Mouse (Mus musculus) lung, adult 18-20 months (tissue): ENCODE measurements at regions not wholly inside any gene's neighbourhood (a gene's known extent, or its start where the extent isn't known, plus 50 kb on each side); places are given as distances from the start of the nearest gene placed in this dataset.

Experiments
- DNase-seq, 2 experiments: peaks; one replicate each; pipeline ENCODE4 v3.0.0; 2022; ENCODE audit warnings: mixed read lengths in 2 of 2

DNA sequence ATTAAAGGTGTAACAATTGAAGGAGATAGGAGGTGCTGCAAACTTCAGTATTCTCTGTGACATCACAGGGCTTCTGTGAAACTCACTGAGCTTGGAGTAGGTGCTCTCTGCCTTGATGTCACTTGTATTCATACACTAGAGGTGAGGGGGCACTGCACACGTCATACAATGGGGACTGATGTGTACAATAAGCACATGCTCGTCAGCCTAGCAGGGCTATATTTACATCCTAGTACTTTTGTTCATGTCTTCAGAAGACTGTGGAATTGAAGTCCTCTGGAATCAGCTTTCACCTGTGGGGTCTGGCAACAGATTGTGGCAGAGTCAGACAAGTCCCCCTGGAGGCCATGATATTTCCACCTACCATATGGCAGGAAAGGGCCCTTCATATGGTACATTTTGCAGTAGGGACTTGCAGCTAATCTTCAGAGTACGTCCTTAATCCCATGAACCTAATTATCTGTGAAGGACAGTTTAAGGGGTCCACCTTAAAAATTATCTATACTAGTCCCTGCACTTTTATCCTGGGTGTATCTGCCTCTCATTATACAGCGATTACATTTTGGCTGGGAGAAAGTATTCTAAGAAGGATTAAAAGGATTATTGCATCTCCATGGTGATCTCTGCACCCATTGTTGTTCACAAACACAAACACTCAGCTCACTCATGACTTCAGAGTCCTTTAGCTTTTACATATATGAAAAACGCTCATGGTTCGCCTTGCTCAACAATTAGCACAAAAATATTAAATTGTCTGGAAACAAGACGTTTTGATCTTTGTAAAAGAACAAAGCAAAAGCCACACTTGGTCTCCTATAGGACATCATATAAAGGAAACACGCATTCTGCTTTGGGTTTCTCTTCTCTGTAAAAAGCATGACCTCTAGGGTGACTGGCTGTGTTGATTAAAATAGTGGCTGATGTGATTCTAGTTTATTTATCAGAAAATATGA, 324.1 kb upstream of the Itga1 start:
- DNase-seq, result no peak

DNA sequence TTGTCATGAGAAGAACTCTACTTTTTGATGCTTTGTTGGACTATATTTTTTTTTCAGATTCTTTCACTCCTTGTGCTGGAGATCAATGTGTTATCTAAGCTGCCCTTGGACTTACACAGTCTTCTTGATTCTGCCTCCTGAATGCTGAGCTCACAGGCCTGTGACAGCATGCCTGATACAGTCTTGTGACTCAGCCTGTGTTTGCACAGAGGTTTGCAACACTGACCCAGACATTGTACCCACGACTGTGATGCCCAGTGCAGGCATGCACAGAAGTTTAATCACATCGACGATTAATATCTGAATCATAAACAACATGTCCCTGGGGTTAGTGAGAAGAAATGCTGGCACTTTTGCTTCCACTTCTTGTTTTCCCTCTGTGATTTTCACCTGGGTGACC, 322.0 kb upstream of the Itga1 start:
- DNase-seq, result no peak

DNA sequence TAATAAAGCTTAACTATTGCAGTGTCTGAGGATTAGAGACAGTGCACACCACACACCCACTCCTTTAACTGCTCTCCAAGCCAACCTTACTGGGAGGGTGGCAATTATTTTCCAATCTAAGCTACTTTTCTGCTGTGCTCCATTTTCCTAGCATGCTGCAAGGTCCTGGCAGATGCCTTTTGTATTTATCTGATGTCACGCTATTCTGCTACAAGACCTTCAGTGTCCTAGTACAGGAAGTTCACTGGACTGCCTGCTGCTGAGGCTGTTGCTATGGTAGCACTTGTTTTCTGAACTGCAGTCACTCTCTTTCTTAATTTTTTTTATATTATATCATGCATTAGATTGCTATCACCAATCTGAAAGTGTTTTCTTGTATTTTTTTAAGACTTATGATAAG, 319.7 kb upstream of the Itga1 start:
- DNase-seq, result no peak

DNA sequence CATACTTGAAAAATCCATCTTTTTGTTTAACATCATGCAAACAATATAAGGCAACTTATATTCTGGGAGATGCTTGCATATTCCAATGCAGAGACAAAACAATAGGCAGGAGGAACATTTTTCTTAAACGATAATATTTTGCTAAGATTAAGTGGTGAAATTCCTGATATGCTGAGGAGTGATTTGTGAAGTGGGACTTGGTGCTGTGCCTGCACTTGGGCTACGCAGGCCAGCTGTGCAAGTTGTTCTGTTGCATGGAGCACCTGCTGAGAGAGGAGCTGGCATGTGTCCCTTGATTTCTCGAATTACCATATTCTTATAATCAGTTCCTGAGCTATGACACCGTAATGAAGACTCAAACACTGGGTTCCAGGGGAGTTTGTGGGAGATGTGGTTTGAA, 316.1 kb upstream of the Itga1 start:
- DNase-seq, result no peak

DNA sequence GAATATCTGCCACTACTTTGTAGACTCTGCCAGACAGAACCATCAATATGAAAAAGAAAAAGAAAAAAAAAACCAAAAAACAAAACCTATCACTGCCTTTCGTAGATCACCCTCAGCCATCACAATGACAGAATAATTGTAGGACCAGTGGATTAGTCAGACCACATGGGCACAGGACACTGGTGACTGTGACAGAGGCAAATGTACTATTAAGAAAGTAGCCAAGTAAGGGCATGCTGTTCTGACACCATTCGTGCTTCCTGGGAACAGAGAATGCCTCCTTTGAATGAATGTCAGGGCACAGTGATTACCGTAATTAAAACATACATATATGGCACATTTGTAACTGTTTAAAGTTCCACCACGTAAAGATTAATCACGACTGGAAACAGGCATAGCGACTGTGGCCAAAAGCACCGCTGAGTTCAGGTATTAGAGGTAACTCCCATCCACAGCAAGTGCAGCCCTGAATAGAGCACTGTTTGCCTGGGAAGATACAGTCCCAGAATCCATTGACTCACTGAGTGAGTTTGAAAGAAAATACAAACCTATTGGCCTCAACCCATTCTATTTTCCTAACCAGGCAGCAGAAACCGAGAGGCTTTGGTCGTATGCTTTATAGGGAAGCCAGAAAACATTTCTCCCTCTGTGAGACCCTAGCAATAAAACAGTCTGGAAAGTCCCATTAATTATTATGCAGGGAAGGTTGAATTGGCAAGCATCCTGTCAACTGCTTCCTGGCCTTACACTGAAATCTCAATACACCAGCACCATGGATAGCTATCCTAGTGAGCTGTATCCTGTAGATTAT, 312.2 kb upstream of the Itga1 start:
- DNase-seq, result no peak

DNA sequence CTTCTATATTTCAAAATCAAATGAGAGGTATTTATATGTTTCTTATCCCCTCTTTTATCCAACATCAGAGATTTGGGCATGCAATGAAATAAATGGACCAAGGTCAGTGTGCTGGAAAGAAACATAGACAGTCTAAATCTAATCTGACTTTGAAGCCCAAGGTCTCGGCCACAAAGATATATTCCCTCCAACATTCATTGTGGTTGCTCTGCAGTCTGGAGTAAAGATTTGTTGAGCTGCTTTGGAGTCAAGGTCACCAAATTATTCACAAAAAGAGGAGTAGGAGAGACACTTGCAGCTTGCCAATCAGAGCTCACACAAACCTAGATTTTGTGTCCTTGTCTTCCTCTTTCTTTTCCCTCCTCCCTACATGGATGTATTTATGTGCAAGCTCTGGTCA, 304.2 kb upstream of the Itga1 start:
- no peak for DNase-seq

DNA sequence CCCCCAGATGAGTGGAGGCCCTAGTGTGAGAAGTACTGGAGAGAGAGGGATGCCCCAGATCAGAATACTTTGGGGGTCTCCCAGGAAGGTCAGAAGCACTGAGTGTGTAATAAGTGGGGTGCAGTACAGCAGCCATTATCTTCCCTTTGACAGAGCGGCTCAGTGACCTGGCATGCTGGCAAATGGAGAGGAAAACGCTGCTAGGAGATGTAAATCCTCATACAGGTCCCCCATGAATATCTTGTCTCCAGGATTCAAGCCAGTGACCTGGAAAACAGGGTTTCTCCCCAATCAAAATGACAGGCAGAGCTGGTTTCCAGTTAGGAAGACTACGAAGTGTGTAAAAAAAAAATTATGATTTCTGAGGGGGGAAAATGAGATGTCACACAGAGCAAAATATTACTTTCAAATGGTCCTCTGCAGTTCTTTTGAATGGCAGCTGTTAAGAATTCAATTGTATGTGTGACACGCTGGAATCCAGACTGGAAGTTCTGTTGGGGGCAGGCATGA, 299.0 kb upstream of the Itga1 start:
- no peak for DNase-seq

DNA sequence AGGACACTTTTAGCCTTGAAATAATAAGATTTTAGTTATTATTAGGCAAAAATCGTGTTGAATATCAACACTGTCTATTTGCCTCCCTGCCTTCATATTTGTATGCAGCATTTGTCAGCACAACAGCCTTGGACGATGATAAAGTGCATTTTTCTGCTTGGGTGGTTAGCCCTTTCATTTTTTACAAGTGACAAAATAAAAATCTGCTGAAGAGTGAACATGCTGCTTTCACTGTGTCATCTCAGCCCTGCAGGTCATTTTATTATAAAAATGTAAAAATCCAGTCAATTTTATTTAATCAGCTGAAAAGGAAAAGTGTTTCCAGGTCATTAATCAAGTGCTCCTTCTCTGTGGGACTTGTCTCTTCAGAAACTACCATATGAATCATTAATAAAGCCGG, 277.9 kb upstream of the Itga1 start:
- DNase-seq, result no peak

DNA sequence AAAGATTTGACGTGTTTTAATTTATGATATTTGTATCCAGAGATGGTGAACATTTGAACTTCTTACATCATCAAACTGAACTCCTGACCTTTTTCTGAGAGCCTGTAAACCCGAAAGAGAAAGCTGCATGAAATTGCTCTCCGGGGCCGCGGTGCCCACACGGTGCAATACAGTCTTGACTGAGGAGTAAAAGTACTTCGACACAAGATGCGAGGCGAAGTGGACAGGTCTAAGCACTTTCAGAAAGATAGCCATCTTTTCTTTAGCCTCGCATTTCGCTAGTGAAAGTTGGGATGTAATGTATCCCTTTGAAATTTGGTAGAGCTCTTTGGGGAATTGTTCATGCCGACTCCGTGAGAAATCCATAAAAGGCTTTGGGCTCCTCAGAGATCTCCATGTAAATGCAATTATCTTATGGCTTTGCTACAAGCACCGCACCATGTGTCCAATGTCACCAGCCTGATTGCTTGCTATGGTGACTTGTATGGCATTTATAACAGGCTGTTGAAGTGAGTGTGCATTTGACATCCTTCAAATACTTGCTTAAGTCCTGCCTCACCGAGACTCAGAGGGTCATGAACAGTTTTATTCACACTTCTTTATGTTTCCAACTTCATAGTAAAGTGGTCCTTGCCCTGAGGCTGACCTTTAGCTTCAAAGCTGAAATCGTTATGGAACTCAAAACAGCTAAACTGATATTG, 274.6 kb upstream of the Itga1 start:
- no peak for DNase-seq

DNA sequence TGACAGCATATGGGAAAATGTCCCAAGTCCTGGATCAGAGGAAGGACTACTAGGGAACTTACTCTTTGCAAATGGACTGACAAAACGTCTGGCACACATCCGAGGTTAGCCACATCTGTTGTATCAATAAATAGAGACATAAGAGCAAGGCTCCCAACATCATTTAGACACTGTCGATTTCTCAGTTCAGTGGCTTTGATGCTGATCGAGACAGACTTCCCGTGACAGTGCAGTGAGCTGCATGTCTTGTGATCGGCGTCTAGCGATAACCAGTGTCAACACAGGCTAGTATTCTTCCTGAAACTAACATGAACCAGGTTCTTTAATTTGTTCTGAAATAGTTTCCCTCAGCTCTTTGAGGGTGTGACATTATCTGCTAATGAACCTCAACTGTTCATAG, 259.7 kb upstream of the Itga1 start:
- DNase-seq, result no peak

DNA sequence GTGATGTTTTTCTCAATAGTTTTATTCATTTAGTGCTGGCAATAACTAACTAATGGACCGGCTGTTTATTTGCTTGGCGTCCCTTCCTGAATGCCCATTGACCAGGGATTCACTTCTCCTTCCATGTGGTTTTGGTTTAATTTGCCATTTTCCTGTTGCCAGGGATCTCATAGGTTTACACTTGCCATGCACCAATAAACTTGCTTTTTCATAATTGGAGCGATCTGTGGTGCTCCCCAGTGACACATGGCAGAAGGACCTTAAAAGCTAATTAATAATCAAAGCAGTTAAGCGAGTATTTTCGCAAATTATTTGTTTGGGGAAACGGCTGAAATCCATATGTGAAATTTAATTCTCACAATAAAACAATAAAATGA, 245.2 kb upstream of the Itga1 start:
- DNase-seq, result no peak

DNA sequence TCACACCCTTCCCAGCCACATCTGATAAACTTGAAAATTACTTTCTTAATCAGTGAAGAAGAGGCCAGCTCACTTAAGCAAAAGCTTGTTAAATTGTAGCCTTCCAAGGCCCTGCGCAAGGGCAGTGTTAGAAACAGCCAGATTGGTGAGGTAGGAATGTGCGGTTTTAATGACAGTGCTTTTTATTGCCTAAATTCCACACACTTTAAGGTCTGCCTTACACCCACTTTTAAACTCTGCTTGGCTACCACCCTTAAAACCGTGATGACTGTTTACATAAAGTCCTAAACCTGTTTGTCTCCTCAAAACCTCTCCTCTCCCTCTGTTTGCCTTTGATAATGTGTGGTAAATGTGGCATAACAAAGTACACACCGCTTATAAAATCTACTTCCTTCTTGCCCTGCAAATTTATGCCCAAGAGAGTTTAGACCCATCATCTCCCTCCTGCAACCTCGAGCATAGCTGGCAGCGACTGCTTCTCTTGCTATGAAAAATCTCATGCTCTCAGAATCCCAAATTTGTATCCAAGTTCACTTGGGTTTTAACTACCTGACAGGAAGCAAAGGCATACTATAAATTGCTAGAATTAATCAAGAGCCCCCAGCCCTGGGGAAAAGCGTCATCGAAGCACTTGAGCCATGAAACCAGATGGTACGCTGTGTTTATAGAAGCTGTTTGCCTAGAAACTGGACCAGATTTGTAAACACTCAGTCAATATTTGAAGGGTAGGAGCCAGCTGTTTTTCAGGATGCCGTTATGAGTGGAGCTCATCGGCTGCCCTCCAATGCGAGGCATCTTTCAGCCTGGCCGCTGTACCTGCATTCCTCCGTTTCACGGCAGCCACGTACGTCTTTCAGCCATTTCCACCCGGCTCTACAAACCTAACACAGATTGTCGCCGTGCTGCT, 244.6 kb upstream of the Itga1 start:
- DNase-seq, result peak in 1 of 2 experiments; percentile 5

DNA sequence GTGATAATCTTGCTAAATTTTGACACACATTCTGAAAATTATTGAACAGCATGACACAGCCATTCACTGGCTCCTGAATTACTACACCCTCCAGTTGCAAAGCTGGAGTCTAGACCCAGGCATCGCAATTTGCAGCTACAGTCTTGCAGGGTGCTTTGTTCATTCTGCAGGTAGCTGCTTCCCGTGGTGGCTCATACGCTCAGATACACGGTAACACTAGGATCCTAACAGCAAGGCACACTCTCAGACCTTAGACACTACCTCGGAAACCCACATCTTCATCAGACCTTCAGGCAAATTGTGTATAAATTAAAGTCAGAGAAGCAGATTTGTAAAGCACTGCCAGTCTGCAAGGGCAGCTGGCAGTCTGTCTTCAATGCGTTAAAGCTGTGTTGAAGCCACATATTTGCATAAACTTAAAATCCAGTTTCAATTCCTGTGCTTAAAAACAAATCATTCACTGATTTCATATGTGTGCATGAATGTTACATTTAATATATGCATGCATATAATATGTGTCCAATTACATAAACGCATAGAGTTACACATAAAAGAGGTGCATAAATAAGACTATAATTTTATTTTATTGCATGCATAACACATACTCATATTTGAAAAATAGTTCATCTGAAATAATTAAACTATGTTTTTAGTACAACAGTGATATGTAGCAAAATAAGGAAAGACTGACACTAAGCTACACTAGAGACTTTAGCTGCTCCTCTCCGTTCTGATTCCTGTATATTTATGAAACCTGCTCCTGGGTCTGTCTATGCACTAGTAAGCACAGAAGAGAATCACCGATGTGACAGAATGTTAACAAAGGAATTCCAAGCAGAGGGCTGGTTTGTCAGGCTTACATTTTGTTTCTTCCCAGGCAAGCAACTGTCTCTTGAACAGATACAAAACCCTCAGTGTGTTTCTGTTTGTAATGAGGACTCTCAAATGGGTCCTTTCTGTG, 227.5 kb upstream of the Itga1 start:
- DNase-seq, result no peak

DNA sequence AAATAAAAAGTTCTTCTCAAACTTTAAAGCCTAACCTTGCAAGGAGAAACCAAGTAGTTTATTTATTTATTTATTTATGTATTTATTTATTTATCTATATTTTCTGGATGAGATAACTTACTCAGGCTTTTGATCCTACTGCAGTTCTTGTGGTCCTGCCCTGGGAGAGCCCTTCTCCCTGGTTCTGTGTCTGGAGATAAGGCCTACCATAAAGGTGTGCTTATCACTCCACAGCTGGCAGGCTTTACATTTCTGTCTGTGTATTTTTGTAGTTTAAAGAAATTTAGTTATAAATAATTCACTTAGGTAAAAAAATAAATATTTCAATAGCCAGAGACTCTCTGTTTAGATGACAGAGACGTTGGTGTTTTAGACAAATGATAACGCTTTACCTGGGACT, 224.5 kb upstream of the Itga1 start:
- DNase-seq, result no peak

DNA sequence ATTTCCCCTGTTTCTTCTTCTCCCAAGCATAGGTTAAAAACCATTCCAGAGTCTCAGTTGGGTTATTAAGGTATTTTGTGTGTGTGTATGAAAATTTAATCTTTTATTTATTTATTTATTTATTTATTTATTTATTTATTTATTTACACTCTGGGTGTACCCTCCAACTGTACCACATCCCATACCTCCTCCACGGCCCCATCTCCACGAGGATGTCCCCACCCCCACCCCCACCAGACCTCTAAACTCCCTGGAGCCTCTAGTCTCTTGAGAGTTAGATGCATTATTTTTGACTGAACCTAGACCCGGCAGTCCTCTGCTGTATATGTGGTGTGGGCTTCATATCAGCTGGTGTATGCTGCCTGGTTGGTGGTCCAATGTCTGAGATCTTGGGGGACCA, 214.9 kb upstream of the Itga1 start:
- DNase-seq, result no peak

DNA sequence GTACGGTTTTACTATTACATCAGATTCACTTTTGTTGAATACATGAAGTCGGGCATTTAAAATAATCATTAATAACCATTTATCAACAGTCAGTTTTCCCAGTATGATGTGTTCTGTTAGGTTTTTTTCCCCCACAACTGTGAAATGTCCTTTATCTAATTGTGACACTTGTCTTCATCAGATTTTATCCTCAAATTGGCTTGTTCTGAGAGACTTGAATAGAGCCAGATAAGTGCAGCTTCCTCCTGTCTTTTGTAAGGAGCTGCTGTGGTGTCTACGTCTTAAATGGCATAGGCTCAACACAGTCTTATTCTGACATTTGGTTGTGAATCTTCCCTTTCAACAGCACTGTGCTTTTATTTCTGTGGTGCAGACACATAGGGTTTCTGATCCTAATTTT, 206.8 kb upstream of the Itga1 start:
- no peak for DNase-seq

DNA sequence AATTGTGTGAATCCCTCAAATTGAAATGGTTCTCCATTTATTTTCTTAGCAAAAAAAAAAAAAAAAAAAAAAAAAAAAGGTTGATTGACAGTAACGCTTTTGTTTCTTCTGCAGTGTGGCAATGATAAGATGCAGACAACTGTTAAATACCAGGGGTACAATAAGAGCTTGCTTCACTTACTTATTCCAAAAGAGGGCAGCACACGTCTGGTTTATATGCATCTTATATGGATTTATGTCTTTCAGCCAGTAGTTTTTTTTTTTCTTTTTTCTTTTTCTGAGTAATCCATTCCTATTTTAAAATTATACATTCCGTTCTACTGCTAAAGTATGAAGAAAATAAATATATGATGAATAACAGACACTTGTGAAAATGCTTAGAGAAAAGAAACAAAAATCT, 185.6 kb upstream of the Itga1 start:
- no peak for DNase-seq

DNA sequence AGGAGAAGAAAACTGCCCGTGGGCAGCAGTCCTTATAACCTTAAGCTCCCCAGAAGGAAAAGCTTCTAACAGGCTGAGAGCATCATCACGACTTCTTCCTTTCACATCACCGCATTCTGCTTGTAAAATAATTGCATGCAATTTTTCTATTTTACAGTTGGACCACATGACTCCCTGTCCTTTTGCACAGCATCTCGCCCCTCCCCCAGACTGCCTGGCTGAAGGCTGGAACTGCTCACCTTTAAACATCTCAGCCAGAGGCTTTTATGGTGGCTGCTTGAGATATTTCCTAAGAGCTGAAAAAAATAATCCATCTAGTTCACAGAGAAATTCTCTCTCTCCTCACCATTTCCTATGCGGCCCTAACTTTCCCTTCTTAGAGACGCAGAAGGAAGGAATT, 164.4 kb upstream of the Itga1 start:
- DNase-seq, result no peak

DNA sequence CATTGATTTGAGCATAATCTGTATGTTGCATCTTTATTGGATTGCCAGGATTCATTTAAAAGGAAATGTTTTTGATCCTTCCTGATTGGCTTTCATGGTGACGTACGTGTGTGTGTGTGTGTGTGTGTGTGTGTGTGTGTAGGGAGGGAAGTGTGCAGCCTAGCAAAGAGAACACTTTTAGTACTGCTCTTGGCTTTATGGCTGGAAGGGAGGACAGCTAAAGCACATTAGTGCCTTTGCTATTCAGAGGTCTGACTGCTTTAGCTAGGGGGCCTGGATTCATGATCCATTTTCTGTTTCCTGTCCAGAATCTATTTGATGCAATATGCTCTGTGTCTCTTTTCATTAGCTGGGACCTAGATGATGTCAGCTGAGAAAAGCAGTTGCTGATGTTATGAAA, 155.6 kb upstream of the Itga1 start:
- no peak for DNase-seq

DNA sequence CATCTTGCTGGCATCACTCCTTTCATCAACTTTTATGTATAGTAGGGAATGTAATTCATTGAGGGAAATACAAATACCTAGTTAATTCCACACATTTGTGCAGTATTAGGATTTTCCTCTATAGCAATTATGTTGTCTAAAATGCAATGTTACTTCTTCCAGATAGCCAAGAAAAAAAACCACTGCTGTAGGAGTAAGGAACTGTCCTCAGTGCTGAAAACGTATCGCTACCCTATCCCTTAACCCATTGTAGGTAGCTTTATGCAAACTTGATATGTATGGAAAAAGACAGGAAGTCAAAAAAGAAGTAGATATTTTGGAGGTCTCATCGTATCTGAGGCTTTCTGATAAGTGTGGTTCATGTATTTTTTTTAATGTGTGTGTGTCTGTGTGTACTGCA, 150.8 kb upstream of the Itga1 start:
- DNase-seq, result no peak

DNA sequence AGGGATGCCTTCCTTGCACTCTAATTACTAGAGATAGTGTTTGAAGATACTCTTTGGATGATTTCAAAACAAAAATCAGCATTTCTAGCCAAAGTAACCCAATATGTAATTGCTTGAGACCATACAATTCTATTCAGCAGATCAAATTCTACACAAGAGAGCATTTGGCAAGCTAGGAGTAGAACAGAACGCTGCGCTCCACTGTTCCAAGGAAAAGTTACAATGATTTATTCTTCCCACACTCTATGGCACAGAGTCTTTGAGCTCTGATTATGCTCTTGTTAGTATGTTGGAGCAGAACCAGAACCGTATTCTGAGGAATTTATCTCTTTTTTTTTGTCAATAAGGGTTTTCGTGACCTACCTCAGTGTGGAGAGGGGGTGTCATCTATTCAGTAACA, 130.2 kb upstream of the Itga1 start:
- DNase-seq, result no peak
